Mouse (Mus musculus) stomach, postnatal 0 days (tissue): Measurements from ENCODE around the gene Cbx3.

ENCODE experiments used
- CTCF ChIP-seq: IDR thresholded peaks from 2 replicates; pipeline ENCODE4 v1.5.1; 2016; ENCODE audit warnings: antibody characterized with exemption, low read depth, mild to moderate bottlenecking, moderate library complexity
- EP300 ChIP-seq: optimal IDR thresholded peaks from 2 replicates; pipeline ENCODE3; 2016; ENCODE audit warnings: antibody characterized with exemption

- TF ChIP-seq CTCF = no peak
- no peak for TF ChIP-seq EP300
Observed at GRCm38 (mm10) chr6:51513745-51514144, 43.6 kb downstream of the Cbx3 start.
